Mouse (Mus musculus): ENCODE measurements at regions not wholly inside any gene's neighbourhood (a gene's known extent, or its start where the extent isn't known, plus 50 kb on each side); places are given as distances from the start of the nearest gene placed in this dataset.

GRCm38 (mm10) chrX:12479207-12479606 lies 108.4 kb upstream of the Atp6ap2 start:
- TF ChIP-seq CTCF (IDR thresholded peaks at IDR 0.05; ENCODE audit: low read depth), result no peak
- no peak for TF ChIP-seq EP300 (IDR thresholded peaks at IDR 0.05; ENCODE audit: low read depth)
